Mouse (Mus musculus): ENCODE results near the gene Dnm3.

DNA sequence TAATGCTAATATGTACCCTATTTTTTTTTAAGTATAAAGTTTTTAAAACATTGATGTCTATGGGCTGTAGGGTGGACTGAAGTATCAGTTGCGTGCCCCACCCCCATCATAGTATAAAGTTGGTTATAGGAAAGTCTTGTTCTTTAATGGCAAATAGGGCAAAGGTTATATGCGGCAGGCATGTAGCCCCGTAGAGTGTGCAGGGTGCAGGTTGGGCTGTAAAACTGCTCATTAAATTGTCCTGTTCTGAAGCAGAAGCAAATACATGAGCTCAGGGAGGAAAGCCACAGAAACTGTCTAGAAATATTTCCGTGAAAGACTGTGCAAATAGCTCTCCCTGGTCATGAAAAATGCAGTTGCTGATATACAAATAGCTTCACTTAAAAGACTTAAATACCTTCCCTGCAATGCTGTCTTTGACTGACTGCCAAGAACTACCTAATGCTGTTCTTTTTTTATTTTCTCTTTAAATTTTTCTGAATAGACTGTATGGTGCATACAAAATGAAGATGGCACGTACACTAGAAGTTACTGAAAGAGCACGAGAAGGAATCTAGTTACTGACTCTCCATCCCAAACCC lies 440.6 kb downstream of the Dnm3 start:
- TF ChIP-seq CTCF (conservative IDR thresholded peaks at IDR 0.05; ENCODE audit: low read length): no peak
- TF ChIP-seq POU5F1 (IDR thresholded peaks at IDR 0.05; ENCODE audit: borderline replicate concordance, low read length): no peak

All from E14TG2a.4 (cell line).